Mouse (Mus musculus): Measurements from ENCODE around the gene Zcchc3. TPM values are rescaled to one million over a fixed set of nuclear protein-coding genes. Genes with fewer than 3 reads are reported as not detected.
"Not testable (repeated sequence)": the region's sequence is repeated elsewhere in the genome, so short reads cannot be mapped to it uniquely, and the experiment has no call there.

Gene Zcchc3
- total RNA-seq (2015; ENCODE audit: low replicate concordance): 6.8 and 9.6 TPM in 2 replicates
- 4.9 and 5.4 TPM in 2 replicates for total RNA-seq (2017; ENCODE audit: low replicate concordance)

DNA sequence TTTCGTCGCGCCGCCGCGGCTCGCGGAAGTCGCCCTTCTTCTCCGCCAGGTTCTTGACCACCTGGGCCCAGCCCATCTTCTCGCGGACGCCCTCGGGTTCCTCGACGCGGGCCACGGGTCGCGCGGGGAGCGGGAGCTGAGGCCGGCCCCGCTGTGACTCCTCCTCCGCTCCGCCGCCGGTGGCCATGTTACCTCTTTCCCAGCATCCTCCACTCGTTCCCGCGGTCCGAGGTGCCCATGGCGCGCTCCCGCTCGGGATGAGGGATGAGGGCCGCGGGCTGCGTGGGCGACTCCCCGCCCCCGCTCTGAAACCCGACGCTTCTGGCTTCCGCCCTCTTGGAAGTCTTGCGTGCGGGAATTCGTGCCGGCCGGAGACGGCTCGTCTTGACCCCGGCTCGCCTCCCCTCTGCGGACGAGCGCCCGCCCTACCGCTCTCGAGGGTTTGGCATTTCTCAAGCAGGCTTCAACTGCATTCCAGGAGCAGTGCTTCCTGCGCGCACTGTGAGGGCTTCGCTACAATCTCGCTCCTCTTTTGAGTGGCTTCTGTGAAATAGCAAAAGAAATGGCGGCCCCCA is at the start of gene Zcchc3:
Zcchc3 (minus strand) TSS at position 437 of the 575 bp plus-strand sequence.
- peak; percentile 92 for ATAC-seq (replicated peaks; ENCODE audit: low FRiP score, poor library complexity, severe bottlenecking)

DNA sequence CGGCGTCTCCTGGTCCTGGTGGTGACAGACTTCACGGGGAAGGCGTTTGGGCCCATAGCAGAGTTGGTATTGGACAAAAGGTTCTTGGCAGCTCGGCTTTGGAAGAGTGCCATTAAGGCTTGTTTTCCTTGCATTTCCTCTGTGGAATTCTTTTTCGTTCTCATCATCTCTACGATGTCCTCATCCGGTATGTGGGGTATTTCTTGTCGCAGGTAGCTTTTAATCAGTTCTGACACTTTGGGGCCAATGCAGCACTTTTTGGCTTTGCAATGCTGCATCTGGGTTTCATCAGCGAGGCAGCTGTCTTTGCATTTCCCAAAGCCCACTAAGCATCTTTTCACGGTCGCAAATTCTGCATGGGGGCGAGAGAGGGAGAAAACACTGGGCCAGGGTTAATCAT is 44.4 kb upstream of the Zcchc3 start:
- ATAC-seq (replicated peaks; ENCODE audit: low FRiP score, poor library complexity, severe bottlenecking): no peak

DNA sequence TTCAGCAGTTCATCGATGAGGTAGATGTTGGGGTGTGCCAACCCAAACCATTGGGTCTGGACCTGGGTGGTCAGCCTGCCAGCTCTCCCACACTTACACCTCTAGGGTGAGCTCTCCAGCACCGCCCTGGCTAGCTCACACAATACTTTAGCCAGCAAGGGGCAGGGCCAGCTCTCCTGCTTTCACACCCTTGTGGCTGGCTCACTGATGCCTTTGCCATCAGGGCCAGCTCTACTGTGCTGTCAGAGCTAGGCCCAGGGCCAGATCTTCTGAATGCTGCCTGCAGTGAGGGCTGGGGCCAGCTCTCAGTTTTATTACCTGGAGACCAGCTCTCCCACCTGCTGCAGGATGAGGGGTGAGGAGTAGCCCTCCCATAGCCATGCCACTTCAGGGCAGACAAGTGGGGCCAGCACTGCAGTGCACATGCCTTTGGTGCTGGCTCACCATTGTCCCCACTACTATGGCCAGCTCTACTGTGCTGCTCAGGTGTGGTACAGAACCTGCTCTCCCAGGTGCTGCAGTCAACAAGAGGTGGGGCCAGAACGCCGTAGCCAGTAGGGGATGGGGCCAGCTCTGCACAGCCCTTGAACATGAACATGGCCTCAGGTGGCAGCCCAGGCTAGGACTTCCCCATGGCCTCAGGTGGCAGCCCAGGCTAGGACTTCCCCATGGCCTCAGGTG is 37.4 kb upstream of the Zcchc3 start:
- ATAC-seq (replicated peaks; ENCODE audit: low FRiP score, poor library complexity, severe bottlenecking): no peak

DNA sequence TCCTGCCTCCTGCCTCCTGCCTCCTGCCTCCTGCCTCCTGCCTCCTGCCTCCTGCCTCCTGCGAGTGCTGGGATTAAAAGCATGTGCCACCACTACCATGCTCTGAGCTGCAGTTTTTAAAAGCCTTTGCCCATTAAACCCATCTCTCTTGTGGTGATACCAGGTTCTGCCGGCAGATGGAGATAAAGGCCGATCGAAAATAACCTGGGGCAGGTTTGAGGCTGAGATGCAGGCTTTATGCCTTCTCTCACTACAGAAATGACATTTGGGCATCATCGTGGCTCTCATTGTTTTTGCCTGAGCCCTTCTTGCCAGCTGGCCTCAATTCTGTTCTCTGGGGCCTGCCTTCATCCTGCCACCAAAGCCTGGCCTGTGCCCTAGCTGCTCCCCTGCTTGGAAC is 35.4 kb upstream of the Zcchc3 start:
- 0 out of 2 replicates have a peak, but pooled peaks have one; percentile 57 for ATAC-seq (replicated peaks; ENCODE audit: low FRiP score, poor library complexity, severe bottlenecking)

DNA sequence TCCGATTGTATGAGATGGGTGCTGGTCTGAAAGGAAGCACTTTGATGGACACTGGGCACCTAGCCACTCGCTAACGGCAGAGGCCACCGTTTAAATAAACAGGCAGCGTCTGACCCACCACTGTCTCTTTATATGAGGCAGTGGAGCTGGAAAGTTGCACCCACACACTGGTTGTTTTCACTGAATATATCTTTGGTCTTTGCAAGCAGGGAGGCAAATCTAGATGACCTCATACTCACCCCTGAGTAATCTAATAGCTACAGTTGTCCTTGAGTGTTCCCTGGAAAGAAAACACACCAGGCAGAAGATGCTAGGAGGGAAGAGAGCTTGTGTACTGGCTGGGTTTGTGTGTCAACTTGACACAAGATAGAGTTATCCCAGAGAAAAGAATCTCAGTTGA is 32.6 kb upstream of the Zcchc3 start:
- ATAC-seq (replicated peaks; ENCODE audit: low FRiP score, poor library complexity, severe bottlenecking): no peak

DNA sequence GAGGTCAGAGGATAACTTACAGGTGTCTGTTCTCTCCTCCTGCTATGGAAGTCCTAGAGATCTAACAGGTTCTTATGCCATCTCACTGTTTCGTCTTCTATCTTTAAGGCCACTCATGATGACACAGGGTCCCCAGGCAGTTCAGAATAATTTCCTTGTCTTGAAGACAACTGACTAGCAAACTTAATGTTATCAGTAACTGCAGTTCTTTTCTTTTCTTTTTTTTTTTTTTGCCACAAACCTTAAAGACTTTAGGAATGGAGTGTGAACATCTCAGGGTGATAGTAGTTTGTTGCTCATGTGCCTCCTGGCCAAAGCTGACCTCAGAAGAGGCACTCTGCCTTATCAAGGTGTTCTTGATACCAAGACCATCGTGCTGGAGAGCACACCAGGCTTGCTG is 31.8 kb upstream of the Zcchc3 start:
- ATAC-seq (replicated peaks; ENCODE audit: low FRiP score, poor library complexity, severe bottlenecking): no peak

DNA sequence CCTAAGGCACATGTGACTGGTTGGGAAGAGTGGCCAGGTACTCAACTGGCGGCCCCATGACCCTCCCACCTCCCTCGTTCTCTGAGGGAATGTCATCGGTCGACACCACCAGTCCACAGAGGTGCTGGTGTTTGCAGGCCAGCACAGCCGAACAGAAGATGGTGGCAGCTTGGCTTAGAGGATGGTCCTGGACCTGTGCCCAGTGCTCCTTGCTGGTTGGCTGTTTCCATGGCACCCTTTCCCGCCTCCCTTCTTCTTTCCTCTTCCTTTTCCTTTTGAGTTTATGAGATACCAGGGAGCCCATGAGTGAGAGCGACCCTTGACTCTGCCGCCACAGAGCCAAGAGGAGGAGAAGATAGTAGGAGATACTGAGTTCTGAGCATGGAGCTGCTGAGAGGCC is 28.5 kb upstream of the Zcchc3 start:
- ATAC-seq (replicated peaks; ENCODE audit: low FRiP score, poor library complexity, severe bottlenecking): no peak

DNA sequence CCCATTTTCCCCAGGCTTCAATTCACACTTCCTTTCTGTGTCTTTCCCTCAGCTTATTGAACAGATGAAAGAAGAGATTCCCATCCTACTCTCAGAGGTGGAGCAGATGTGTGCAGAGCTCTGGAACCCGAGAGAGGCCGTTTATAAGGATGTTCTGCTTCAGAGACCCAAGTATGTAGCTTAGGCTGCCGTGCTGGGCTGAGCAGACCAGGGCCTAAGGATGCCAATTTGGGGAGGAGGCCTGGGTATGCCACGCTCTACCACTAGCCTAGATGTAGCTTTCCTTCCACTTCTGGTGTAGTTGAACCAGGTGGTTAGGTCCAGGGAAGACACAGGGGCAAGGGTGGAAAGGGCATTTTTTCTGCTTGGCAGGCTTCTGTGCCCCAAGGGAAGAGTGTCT is 27.5 kb upstream of the Zcchc3 start:
- ATAC-seq (replicated peaks; ENCODE audit: low FRiP score, poor library complexity, severe bottlenecking): no peak

DNA sequence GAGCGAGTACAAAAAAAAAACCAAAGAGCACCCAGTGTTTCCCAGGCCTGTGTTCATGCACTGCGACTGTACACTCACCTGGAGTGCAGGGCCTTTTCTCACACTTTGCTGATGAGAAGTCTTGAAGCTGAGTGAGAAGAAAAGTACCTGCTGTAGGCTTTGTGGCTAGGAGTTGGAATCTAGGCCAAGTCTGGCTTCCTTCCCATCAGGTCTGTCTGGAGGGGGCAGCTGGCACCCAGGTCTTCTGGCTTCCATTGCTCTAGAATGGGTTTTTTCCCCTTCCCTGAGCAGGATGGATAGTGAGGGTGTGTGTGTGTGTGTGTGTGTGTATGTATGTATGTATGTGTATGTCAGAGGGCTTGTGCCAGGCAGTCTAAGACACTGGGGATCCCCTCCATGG is 25.0 kb upstream of the Zcchc3 start:
- ATAC-seq (replicated peaks; ENCODE audit: low FRiP score, poor library complexity, severe bottlenecking): no peak

DNA sequence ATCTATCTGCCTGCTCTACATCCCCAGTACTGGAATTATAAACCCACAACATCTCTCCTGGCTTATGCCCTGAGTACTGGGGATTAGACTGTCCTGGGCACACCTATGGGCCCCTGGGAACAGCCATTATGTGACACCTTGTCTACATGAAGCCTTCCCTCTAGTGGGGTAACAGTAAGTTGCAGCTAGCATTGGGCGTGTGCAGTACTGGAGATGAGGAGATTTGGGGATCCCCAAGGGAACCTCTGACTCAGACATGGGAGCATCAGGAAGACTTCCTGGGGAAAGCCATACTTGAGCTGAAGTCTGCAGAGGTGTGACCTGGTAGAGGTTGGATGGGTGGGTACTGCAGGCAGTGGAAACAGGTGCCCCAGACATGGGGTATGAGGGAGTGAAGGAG is 24.1 kb upstream of the Zcchc3 start:
- no peak for ATAC-seq (replicated peaks; ENCODE audit: low FRiP score, poor library complexity, severe bottlenecking)

DNA sequence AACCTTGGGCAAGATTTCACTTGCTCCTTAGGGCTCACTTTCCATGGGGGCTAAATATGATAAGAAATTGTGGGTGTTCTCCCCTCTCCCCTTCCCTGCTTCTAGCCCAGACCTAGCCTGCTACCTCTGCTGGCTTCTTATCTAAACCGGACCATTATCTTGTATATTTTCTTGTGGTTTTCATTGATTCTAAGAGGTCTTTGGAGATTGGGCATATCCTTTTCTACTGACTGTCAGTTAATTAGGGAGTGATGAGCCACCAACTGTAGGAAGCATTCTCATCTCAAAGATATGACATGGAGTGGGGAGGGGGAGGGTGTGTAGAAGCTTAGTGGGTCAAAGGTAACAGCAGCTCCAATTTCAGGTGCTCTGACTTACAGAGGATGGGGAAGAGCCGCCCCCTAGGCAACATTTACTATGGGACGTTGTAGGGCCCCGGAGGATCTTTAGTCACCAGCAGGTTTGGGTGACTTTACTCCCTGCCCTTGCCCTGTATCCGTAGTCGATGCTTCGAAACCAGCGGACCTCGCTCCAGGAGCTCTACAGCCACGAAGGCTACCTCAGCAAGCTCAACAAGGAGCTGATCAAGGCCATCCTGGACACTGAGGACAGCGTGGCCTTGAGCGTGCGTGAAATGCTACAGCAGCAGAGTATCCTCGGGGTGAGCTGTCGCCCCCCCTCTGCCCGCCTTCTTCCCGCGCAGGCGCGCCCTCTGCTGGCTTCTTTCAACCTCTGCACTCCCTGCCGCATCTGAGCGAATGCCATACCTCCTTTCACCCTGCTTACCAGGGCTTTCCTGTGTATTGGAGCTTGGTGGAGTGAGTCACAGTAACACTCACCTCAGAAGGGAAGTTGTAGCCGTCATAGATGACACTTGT is 22.4 kb upstream of the Zcchc3 start:
- peak; percentile 78 for ATAC-seq (replicated peaks; ENCODE audit: low FRiP score, poor library complexity, severe bottlenecking)

DNA sequence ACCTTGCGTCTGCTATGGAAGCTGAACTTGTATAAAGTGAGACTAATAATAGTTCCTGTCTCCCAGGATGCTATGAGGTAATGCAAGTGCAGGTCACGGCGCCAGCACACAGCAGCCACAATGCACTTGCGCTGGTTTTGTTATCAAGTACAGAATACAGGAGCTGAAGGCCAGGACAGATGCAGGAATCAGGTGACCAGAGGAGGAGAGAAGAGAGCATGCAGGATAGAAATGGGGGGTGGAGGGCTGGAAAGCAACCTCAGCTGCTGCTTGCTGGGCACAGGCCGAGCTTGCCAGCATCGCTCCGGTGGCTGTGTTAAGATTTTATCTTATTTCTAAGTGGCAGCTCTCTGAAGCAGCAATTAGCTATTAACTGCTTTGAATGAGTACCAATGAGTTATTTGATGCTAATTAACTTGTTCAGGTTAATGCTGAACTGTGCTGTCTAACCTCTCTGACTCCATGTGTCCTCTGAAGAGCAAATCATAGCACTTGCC is 21.6 kb upstream of the Zcchc3 start:
- no peak for ATAC-seq (replicated peaks; ENCODE audit: low FRiP score, poor library complexity, severe bottlenecking)

DNA sequence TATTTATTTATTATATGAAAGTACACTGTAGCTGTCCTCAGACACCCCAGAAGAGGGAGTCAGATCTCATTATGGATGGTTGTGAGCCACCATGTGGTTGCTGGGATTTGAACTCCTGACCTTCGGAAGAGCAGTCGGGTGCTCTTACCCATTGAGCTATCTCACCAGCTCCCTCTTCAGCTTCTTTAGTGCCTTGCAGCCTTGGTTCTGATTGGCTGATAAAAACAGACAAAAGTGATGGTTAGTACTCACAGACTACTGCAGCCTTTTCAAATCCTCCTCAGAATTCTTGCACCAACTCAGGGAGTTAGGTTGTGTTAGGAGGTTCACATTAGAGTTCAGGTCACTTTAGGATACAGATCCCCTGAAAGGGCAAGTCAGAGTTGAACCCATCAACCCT is 13.7 kb upstream of the Zcchc3 start:
- not testable (repeated sequence) for ATAC-seq (replicated peaks; ENCODE audit: low FRiP score, poor library complexity, severe bottlenecking)

DNA sequence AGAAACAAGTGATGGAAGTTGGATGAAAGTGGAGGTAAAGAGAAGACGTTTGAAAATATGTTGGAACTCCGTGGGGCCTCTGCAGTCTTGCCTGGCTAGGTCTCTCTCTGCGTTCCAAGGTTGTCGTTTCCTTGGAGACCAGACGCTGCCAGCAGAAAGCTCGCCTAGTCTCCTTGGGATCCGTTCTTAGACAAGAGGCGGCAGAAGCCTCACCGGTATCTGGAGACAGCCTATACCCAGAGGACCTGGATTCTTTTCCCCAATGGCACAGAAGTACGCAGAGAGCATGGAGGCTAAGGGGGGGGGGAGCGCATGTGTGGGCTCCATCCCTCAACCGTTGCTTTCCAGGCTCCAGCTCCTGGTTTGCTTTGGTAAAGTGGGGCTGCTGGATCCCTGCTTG is 12.7 kb upstream of the Zcchc3 start:
- no peak for ATAC-seq (replicated peaks; ENCODE audit: low FRiP score, poor library complexity, severe bottlenecking)

DNA sequence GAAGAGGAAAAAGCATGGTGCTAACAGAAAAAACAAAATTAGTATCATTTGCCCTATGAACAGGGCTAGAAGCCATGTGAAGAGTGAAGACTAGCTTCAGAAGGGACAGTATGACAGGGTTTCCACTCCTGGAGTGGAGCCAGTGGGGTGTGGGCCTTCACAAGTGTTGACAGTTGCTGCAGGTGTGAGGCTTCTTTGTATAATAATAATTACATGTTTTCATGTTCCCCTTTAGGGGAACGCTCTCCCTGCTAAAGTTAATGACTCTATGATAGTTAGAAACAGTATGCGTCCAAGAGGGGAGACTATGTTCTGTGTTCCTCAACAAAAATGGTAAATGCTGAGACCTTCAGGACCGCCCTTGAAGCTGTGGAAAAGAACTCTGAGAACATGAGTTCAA is 959 bp upstream of the Zcchc3 start:
- ATAC-seq (replicated peaks; ENCODE audit: low FRiP score, poor library complexity, severe bottlenecking): no peak

DNA sequence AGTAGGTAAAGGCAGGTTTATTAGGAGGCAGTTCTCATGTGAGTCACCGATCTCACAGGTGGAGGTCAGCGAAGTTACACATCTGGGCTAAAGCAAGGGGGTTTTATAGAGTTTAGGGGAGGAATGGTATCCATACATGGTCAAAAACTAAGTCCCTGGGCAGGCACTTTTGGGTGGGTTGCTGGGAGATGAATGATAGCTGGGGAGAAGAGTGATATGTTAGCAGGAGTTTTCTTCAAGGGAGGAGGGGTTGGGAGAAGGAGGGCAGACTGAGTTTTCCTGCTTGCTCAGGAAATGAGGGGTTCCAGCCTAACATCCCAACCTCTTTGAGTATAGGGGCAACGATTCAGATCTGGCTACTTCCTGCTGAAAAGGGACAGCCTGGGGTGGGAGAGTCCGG is 460 bp upstream of the Zcchc3 start, which contains the start of gene 6820408C15Rik:
6820408C15Rik (plus strand) TSS at position 301 of the 400 bp plus-strand sequence.
- 0 out of 2 replicates have a peak, but pooled peaks have one; percentile 1 for ATAC-seq (replicated peaks; ENCODE audit: low FRiP score, poor library complexity, severe bottlenecking)

DNA sequence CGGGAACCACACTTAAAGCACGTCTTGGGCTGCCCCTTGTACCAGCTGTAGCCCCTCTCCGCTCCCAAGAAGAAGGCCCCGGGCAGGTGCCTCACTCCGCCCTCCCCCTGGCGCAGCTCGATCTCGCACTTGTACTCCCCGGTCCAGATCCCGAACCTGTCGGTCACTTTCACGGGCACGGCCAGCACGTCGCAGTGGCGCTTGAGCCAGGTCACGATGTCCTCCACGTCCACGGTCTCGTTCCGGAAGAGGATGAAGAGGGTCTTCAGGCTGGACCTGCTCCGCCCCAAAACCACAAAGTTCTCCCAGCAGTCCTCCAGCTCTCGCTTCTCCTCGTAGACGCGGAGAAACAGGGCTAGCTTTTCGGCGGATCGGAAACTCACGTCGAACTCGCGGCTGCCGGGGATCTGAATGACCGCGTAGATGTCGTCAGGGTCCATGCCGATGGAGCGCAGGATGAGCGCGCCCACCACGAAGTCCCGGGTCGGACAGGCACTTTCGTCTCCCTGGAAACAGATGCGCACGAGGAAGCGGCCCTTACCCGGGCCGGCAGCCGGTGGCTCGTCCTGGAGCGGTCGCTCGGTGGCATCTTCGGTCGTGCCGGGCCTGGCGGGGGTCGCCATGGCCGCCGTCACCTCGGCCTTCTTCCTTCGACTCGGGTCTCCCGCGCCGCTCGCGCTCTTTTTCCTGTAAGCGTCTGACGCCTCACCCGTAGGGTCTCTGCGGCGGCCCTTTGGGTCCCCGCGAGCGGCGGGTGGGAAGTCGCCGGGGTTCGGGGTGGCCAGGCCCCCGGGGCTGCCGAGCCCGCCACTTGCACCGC is 852 bp downstream of the Zcchc3 start:
- peak; percentile 39; the same call in 1 of the 2 replicates for ATAC-seq (replicated peaks; ENCODE audit: low FRiP score, poor library complexity, severe bottlenecking)

DNA sequence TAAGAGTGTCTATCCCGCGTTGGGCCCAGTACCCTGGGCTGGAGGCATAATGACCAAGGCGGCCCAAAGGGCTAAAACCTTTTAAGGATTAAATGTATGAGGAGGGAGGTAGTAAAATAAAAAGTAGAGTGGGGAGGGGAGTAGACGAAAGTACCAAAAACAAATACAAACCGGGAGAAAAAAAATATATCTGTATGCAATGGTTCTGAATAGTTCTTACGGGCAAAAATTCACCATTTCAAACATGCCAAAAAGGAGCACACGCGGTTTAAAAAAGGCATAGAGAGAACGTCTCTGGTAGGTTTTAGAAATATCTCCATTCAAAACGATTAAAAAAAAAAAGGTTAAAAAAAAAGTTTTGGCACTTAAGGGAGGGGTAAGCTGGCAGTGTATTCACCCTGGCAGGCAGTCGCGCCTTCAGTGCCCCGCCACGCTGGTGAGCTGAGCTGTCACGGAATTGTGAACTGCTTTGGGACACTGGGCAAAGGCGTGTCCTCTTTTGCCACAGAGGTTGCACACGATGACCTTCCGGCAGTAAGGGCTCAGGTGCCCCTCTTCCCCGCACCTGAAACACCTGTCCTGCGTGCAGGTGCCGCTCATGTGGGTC is 1.6 kb downstream of the Zcchc3 start:
- ATAC-seq (replicated peaks; ENCODE audit: low FRiP score, poor library complexity, severe bottlenecking): no peak

DNA sequence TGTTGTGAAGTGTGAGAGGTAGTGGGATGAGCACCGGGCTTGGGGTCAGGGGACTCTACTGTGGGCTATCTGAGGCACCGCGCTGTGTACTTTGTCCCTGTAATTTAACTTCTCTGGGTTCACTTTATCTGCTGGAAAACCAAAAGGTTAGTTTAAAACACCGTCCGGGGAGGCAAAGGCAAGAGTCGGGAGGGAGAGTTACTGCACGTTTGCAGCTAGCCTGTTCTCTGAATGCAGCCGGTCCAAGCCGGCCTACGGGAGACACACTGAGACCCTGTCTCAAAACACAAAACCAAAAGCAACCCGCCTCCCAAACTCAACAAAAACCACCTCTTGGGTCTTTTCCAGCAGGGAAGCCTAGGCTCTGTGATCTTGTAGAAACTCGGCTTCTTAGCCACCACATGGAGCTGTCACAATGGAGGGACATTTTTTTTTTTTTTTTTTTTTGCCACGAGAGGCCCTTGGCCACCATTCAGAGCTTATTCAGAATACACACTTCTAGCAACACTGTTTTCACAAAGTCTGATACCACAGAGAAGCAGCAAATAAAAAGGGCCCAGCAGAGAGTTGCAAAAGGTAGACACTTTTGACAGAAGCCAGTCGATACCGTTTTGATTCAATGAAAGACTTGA is 2.2 kb downstream of the Zcchc3 start:
- ATAC-seq (replicated peaks; ENCODE audit: low FRiP score, poor library complexity, severe bottlenecking): no peak
